Mouse (Mus musculus) limb, embryonic 11.5 days (tissue): ENCODE measurements around the gene Efl1. TPM values are rescaled to one million over a fixed set of nuclear protein-coding genes. Genes with fewer than 3 reads are reported as not detected.

Experiments
- ATAC-seq: fragments of 200-750 bp; cut with Nextera tagmentation; 2 replicates; pipeline ENCODE4 v1.8.0; 2017; ENCODE audit warnings: low read depth; ENCODE audit not compliant: insufficient number of reproducible peaks, low FRiP score, low TSS enrichment
- DNase-seq: peaks from one replicate; pipeline ENCODE4 v3.0.0-alpha.2; 2015; ENCODE audit warnings: low spot score
- H3K27ac ChIP-seq: fragments of 300-500 bp; sonication (generic); replicated peaks from 2 replicates; pipeline ENCODE4 v1.5.1; 2014; ENCODE audit warnings: low read depth, mild to moderate bottlenecking, low read length
- H3K27me3 ChIP-seq: fragments of 300-500 bp; sonication (generic); 2 replicates; pipeline ENCODE4 v1.6.1; 2014; ENCODE audit warnings: mild to moderate bottlenecking, low read length, mixed read lengths; ENCODE audit not compliant: control insufficient read depth, insufficient read depth
- H3K36me3 ChIP-seq: fragments of 300-500 bp; sonication (generic); 2 replicates; pipeline ENCODE4 v1.6.1; 2014; ENCODE audit warnings: mild to moderate bottlenecking, low read length, moderate library complexity, mixed read lengths; ENCODE audit not compliant: control insufficient read depth, insufficient read depth
- H3K4me1 ChIP-seq: fragments of 300-500 bp; sonication (generic); 2 replicates; pipeline ENCODE4 v1.6.1; 2014; ENCODE audit warnings: low read length, mixed read lengths; ENCODE audit not compliant: control insufficient read depth, insufficient read depth
- H3K4me2 ChIP-seq: fragments of 300-500 bp; sonication (generic); 2 replicates; pipeline ENCODE4 v1.6.1; 2014; ENCODE audit warnings: low read depth, mild to moderate bottlenecking, moderate library complexity; ENCODE audit not compliant: severe bottlenecking
- H3K4me3 ChIP-seq: fragments of 300-500 bp; sonication (generic); 2 replicates; pipeline ENCODE4 v1.5.1; 2014; ENCODE audit warnings: low read depth, low read length
- H3K9ac ChIP-seq: fragments of 300-500 bp; sonication (generic); 2 replicates; pipeline ENCODE4 v1.6.1; 2014; ENCODE audit warnings: mild to moderate bottlenecking, low read length
- H3K9me3 ChIP-seq: fragments of 300-500 bp; sonication (generic); 2 replicates; pipeline ENCODE4 v1.6.1; 2016; ENCODE audit warnings: low read length; ENCODE audit not compliant: control insufficient read depth
- WGBS: fragments of 180-500 bp; shearing (Covaris S2); extraction: QIAGEN DNeasy Blood & Tissue Kit; methylation state at CpG from one replicate; pipeline ENCODE4 v1.1.7; 2014; 5-methylcytosine and 5-hydroxymethylcytosine counted together
- polyA plus RNA-seq: library from polyadenylated mRNA; unstranded; fragments of >200 nt; fragmentation: Nextera tagmentation; extraction: Ambion mirVana; gene quantifications from 2 replicates; pipeline ENCODE4 v1.2.1, GENCODE M21; 2014

The Efl1 gene
- polyA plus RNA-seq, 1 experiment from 2014 or later, result 23.2 TPM

- Histone ChIP-seq H3K36me3 (no peaks in the 10 kb centered on the region), H3K9me3 (no peaks in the 10 kb centered on the region), H3K9ac (no peak overlapping the region), H3K4me1 (no peaks in the 10 kb centered on the region), H3K27me3 (no peaks in the 10 kb centered on the region), H3K27ac (no peak overlapping the region), H3K4me3 (no peak overlapping the region), H3K4me2 (no peak overlapping the region)
- ATAC-seq (no peak), DNase-seq (no peak)
- 47% methylated on average over 2 of the region's 2 CpGs for WGBS
Observed at GRCm38 (mm10) chr7:82792644-82793043, 144.2 kb downstream of the Efl1 start.

- Histone ChIP-seq H3K36me3 (no peaks in the 10 kb centered on the region), H3K9ac (no peak overlapping the region), H3K27ac (no peak overlapping the region), H3K9me3 (no peaks in the 10 kb centered on the region), H3K4me1 (no peaks in the 10 kb centered on the region), H3K4me3 (no peak overlapping the region), H3K27me3 (no peaks in the 10 kb centered on the region), H3K4me2 (no peak overlapping the region)
- WGBS, result 83% methylated on average over 1 of the region's 1 CpGs
- DNase-seq (no peak), ATAC-seq (no peak)
Observed at GRCm38 (mm10) chr7:82793111-82793510, 144.7 kb downstream of the Efl1 start.

- Histone ChIP-seq H3K4me1 (no peaks in the 10 kb centered on the region), H3K27ac (no peak overlapping the region), H3K4me3 (no peak overlapping the region), H3K36me3 (no peaks in the 10 kb centered on the region), H3K4me2 (no peak overlapping the region), H3K9me3 (no peaks in the 10 kb centered on the region), H3K27me3 (no peaks in the 10 kb centered on the region), H3K9ac (no peak overlapping the region)
- ATAC-seq, result no peak
- DNase-seq, result no peak
- WGBS, result 47% methylated on average over 1 of the region's 1 CpGs
Observed at GRCm38 (mm10) chr7:82794542-82794941, 146.1 kb downstream of the Efl1 start.

GRCm38 (mm10) chr7:82802206-82802605 lies 153.8 kb downstream of the Efl1 start:
- no peaks in the 10 kb centered on the region for H3K36me3 ChIP-seq
- no peak overlapping the region for H3K27ac ChIP-seq
- H3K9ac ChIP-seq, result no peak overlapping the region
- H3K4me1 ChIP-seq, result no peaks in the 10 kb centered on the region
- DNase-seq, result no peak
- no peak overlapping the region for H3K4me3 ChIP-seq
- no peak for ATAC-seq
- H3K27me3 ChIP-seq, result no peaks in the 10 kb centered on the region
- H3K9me3 ChIP-seq, result no peaks in the 10 kb centered on the region
- 67% methylated on average over 4 of the region's 4 CpGs for WGBS
- no peak overlapping the region for H3K4me2 ChIP-seq

- H3K4me2 ChIP-seq, result no peak overlapping the region
Observed at GRCm38 (mm10) chr7:82808257-82808656, 159.8 kb downstream of the Efl1 start.

GRCm38 (mm10) chr7:82809126-82809525 lies 160.7 kb downstream of the Efl1 start:
- WGBS, result 64% methylated on average over 5 of the region's 5 CpGs

More at GRCm38 (mm10) chr7:82808257-82808656, 159.8 kb downstream of the Efl1 start:
- WGBS, result 79% methylated on average over 4 of the region's 4 CpGs
- no peak overlapping the region for H3K27ac ChIP-seq
- H3K36me3 ChIP-seq, result no peaks in the 10 kb centered on the region
- H3K27me3 ChIP-seq, result no peaks in the 10 kb centered on the region
- peaks cover 8% of the 10 kb centered on the region for H3K4me1 ChIP-seq
- DNase-seq (no peak), ATAC-seq (no peak)
- no peak overlapping the region for H3K4me3 ChIP-seq
- H3K9me3 ChIP-seq, result no peaks in the 10 kb centered on the region
- no peak overlapping the region for H3K9ac ChIP-seq

GRCm38 (mm10) chr7:82810799-82811139 lies 162.4 kb downstream of the Efl1 start:
- H3K4me3 ChIP-seq, result no peak overlapping the region
- peak overlapping the region; percentile 16; the same call in 1 of the 2 replicates for H3K4me2 ChIP-seq

More at GRCm38 (mm10) chr7:82809126-82809525, 160.7 kb downstream of the Efl1 start:
- H3K36me3 ChIP-seq, result no peaks in the 10 kb centered on the region
- DNase-seq, result no peak
- no peak overlapping the region for H3K27ac ChIP-seq
- ATAC-seq, result no peak
- H3K4me1 ChIP-seq, result peaks cover 8% of the 10 kb centered on the region
- H3K4me2 ChIP-seq, result no peak overlapping the region
- H3K4me3 ChIP-seq, result no peak overlapping the region
- H3K9ac ChIP-seq, result no peak overlapping the region
- no peaks in the 10 kb centered on the region for H3K9me3 ChIP-seq
- no peaks in the 10 kb centered on the region for H3K27me3 ChIP-seq

GRCm38 (mm10) chr7:82811140-82811851 lies 162.9 kb downstream of the Efl1 start:
- DNase-seq (peak; percentile 60), ATAC-seq (peak; percentile 82; the same call in 1 of the 2 replicates)
- no peak overlapping the region for H3K4me3 ChIP-seq
- H3K4me1 ChIP-seq, result peaks cover 8% of the 10 kb centered on the region
- H3K9ac ChIP-seq, result no peak overlapping the region
- no peaks in the 10 kb centered on the region for H3K27me3 ChIP-seq
- H3K36me3 ChIP-seq, result no peaks in the 10 kb centered on the region
- peak overlapping the region; percentile 16; the same call in 1 of the 2 replicates for H3K4me2 ChIP-seq
- no peaks in the 10 kb centered on the region for H3K9me3 ChIP-seq
- H3K27ac ChIP-seq, result no peak overlapping the region
- WGBS, result 25% methylated on average over 19 of the region's 19 CpGs

More at GRCm38 (mm10) chr7:82810799-82811139, 162.4 kb downstream of the Efl1 start:
- Histone ChIP-seq H3K9me3 (no peaks in the 10 kb centered on the region), H3K27ac (no peak overlapping the region), H3K9ac (no peak overlapping the region), H3K36me3 (no peaks in the 10 kb centered on the region), H3K4me1 (peaks cover 8% of the 10 kb centered on the region), H3K27me3 (no peaks in the 10 kb centered on the region)
- ATAC-seq (no peak), DNase-seq (no peak)
- 50% methylated on average over 5 of the region's 5 CpGs for WGBS
